Mouse (Mus musculus): ENCODE results near the gene Zfp451. TPM values are rescaled to one million over a fixed set of nuclear protein-coding genes. Genes with fewer than 3 reads are reported as not detected.

The Zfp451 gene
- polyA plus RNA-seq, 1 experiment from 2014 or later, result 23.3 TPM

DNA sequence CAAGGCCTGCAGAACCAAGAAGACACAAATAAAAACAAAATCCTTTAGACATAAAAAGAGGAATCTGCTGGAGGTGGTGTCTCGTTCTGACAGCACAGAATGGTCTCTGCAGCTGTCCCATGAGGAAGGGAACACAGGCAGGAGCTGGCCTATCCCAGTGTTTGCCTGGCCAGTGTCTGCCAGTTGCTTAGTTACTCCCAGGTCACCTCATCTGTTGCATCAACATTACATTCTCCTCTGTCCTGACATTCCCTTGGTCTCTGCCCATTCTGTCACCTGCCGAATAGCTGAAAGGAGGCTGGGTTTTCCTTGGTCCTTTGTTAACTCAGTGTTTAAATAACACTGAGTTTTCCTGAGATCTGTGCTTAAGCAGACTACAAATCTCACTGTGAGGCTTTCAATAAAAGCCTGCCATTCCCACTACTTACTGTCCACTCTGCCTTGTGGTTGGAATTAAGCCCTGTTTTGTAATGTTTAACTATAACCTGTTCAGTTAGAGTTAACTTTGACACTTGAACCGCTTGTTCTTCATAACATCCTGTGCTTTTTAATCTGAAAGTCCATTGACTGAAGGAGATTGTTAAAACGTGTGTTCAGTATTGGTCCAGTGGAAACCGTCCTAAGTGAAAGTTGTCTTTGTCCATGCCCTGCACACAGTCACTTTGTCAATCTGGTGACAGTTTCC is 80.3 kb downstream of the Zfp451 start:
- Histone ChIP-seq H3K27ac (ENCODE audit: low read length) (no peak overlapping the region), H3K9me3 (ENCODE audit: control insufficient read depth, low read length) (no peaks in the 10 kb centered on the region), H3K4me3 (ENCODE audit: low read length) (no peak overlapping the region), H3K27me3 (ENCODE audit: control insufficient read depth, insufficient read depth, low read depth, low read length) (no peaks in the 10 kb centered on the region), H3K9ac (ENCODE audit: low read length) (no peak overlapping the region), H3K4me2 (ENCODE audit: low read depth, low read length) (no peak overlapping the region), H3K4me1 (replicated peaks; ENCODE audit: control insufficient read depth, insufficient read depth, low read length) (no peaks in the 10 kb centered on the region), H3K36me3 (ENCODE audit: control insufficient read depth, insufficient read depth, low read length) (peaks cover 22% of the 10 kb centered on the region)
- 63% methylated on average over 5 of the region's 5 CpGs for WGBS
- ATAC-seq (ENCODE audit: low read depth), result no peak

- Histone ChIP-seq H3K27ac (ENCODE audit: low read length) (no peak overlapping the region), H3K4me2 (ENCODE audit: low read depth, low read length) (no peak overlapping the region), H3K9ac (ENCODE audit: low read length) (no peak overlapping the region), H3K27me3 (ENCODE audit: control insufficient read depth, insufficient read depth, low read depth, low read length) (no peaks in the 10 kb centered on the region), H3K4me1 (replicated peaks; ENCODE audit: control insufficient read depth, insufficient read depth, low read length) (no peaks in the 10 kb centered on the region), H3K4me3 (ENCODE audit: low read length) (no peak overlapping the region), H3K36me3 (ENCODE audit: control insufficient read depth, insufficient read depth, low read length) (peaks cover 23% of the 10 kb centered on the region), H3K9me3 (ENCODE audit: control insufficient read depth, low read length) (no peaks in the 10 kb centered on the region)
- 82% methylated on average over 9 of the region's 9 CpGs for WGBS
- no peak for ATAC-seq (ENCODE audit: low read depth)
Measured at GRCm38 (mm10) chr1:33733044-33733443, 81.4 kb downstream of the Zfp451 start.

- H3K27ac ChIP-seq (ENCODE audit: low read length), result no peak overlapping the region
- no peak overlapping the region for H3K9ac ChIP-seq (ENCODE audit: low read length)
- 93% methylated on average over 5 of the region's 5 CpGs for WGBS
- H3K9me3 ChIP-seq (ENCODE audit: control insufficient read depth, low read length), result no peaks in the 10 kb centered on the region
- H3K27me3 ChIP-seq (ENCODE audit: control insufficient read depth, insufficient read depth, low read depth, low read length), result no peaks in the 10 kb centered on the region
- peaks cover 4% of the 10 kb centered on the region; the same call in 1 of the 2 replicates for H3K4me1 ChIP-seq (replicated peaks; ENCODE audit: control insufficient read depth, insufficient read depth, low read length)
- H3K4me2 ChIP-seq (ENCODE audit: low read depth, low read length), result no peak overlapping the region
- H3K4me3 ChIP-seq (ENCODE audit: low read length), result no peak overlapping the region
- H3K36me3 ChIP-seq (ENCODE audit: control insufficient read depth, insufficient read depth, low read length), result peaks cover 25% of the 10 kb centered on the region
- ATAC-seq (ENCODE audit: low read depth), result no peak
Measured at GRCm38 (mm10) chr1:33725086-33725485, 89.3 kb downstream of the Zfp451 start.

DNA sequence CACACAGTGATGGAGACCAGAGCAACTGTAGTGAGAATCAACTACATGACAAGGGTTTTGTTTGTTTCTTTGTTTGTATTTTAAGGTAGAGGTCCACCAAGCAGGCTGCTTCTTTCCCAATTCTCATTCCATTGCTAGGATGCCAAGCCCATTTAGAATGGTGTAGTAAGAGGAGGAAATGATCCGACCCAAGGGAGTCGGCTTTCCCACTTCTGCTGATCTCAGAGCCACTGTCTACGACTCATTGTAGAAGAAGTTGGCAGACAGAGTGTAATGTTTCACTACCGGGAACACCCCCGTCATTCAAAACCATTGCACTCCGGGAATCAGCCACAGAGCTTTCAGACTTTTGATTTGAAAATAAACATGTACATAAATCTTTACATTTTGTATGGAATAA is 89.9 kb downstream of the Zfp451 start:
- Histone ChIP-seq H3K4me2 (ENCODE audit: low read depth, low read length) (no peak overlapping the region), H3K4me1 (replicated peaks; ENCODE audit: control insufficient read depth, insufficient read depth, low read length) (peaks cover 4% of the 10 kb centered on the region; the same call in 1 of the 2 replicates), H3K27me3 (ENCODE audit: control insufficient read depth, insufficient read depth, low read depth, low read length) (no peaks in the 10 kb centered on the region), H3K9me3 (ENCODE audit: control insufficient read depth, low read length) (no peaks in the 10 kb centered on the region), H3K36me3 (ENCODE audit: control insufficient read depth, insufficient read depth, low read length) (peaks cover 25% of the 10 kb centered on the region), H3K9ac (ENCODE audit: low read length) (no peak overlapping the region), H3K4me3 (ENCODE audit: low read length) (no peak overlapping the region), H3K27ac (ENCODE audit: low read length) (no peak overlapping the region)
- 88% methylated on average over 6 of the region's 6 CpGs for WGBS
- ATAC-seq (ENCODE audit: low read depth), result no peak

- Histone ChIP-seq H3K9ac (ENCODE audit: low read length) (peak overlapping the region; percentile 37; the same call in 1 of the 2 replicates), H3K4me1 (replicated peaks; ENCODE audit: control insufficient read depth, insufficient read depth, low read length) (peaks cover 4% of the 10 kb centered on the region; the same call in 1 of the 2 replicates), H3K27ac (ENCODE audit: low read length) (no peak overlapping the region), H3K9me3 (ENCODE audit: control insufficient read depth, low read length) (no peaks in the 10 kb centered on the region), H3K4me3 (ENCODE audit: low read length) (no peak overlapping the region), H3K36me3 (ENCODE audit: control insufficient read depth, insufficient read depth, low read length) (peaks cover 18% of the 10 kb centered on the region), H3K27me3 (ENCODE audit: control insufficient read depth, insufficient read depth, low read depth, low read length) (no peaks in the 10 kb centered on the region), H3K4me2 (ENCODE audit: low read depth, low read length) (peak overlapping the region; percentile 61)
- ATAC-seq (ENCODE audit: low read depth), result no peak
- 80% methylated on average over 7 of the region's 7 CpGs for WGBS
Measured at GRCm38 (mm10) chr1:33721020-33721419, 93.4 kb downstream of the Zfp451 start.

DNA sequence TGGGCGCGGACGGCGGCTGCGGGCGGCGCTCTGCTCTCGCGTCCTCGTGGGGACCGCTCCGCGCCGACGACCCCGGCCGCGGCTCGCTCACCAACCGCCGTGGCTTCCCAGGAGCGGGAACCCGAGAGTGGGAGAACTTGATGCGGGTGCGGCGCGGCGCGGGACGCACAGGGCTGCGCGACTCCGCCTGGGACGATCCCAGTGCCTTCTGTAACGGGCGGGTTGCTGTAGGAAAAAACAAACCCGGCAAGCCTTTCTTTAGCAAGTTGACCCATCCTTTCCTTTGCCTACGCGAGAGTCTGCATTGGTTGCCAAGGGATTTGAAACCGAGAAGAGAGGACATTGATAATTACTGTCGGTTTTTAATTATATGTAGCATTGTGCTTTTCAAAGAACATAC is 94.2 kb downstream of the Zfp451 start:
- peak; percentile 70; the same call in 1 of the 2 replicates for ATAC-seq (ENCODE audit: low read depth)
- Histone ChIP-seq H3K36me3 (ENCODE audit: control insufficient read depth, insufficient read depth, low read length) (peaks cover 14% of the 10 kb centered on the region), H3K9ac (ENCODE audit: low read length) (peak overlapping the region; percentile 88), H3K4me2 (ENCODE audit: low read depth, low read length) (peak overlapping the region; percentile 61), H3K4me1 (replicated peaks; ENCODE audit: control insufficient read depth, insufficient read depth, low read length) (peaks cover 4% of the 10 kb centered on the region; the same call in 1 of the 2 replicates), H3K27me3 (ENCODE audit: control insufficient read depth, insufficient read depth, low read depth, low read length) (no peaks in the 10 kb centered on the region), H3K4me3 (ENCODE audit: low read length) (peak overlapping the region; percentile 70), H3K27ac (ENCODE audit: low read length) (peak overlapping the region; percentile 86), H3K9me3 (ENCODE audit: control insufficient read depth, low read length) (no peaks in the 10 kb centered on the region)
- WGBS, result under 1% methylated on average over 26 of the region's 41 CpGs

GRCm38 (mm10) chr1:33719733-33720225 is 94.6 kb downstream of the Zfp451 start, which contains the start of gene Rab23:
Gene Rab23 (plus strand): TSS chr1:33719887.
- H3K9ac ChIP-seq (ENCODE audit: low read length), result peak within 1 kb of the TSS; percentile 88
- peaks cover 10% of the 10 kb centered on the region for H3K36me3 ChIP-seq (ENCODE audit: control insufficient read depth, insufficient read depth, low read length)
- peak within 1 kb of the TSS; percentile 86 for H3K27ac ChIP-seq (ENCODE audit: low read length)
- no peaks in the 10 kb centered on the region for H3K27me3 ChIP-seq (ENCODE audit: control insufficient read depth, insufficient read depth, low read depth, low read length)
- under 1% methylated on average over 47 of the region's 54 CpGs for WGBS
- peak within 1 kb of the TSS; percentile 61 for H3K4me2 ChIP-seq (ENCODE audit: low read depth, low read length)
- H3K9me3 ChIP-seq (ENCODE audit: control insufficient read depth, low read length), result no peaks in the 10 kb centered on the region
- H3K4me3 ChIP-seq (ENCODE audit: low read length), result peak within 1 kb of the TSS; percentile 70
- H3K4me1 ChIP-seq (replicated peaks; ENCODE audit: control insufficient read depth, insufficient read depth, low read length), result peaks cover 4% of the 10 kb centered on the region; the same call in 1 of the 2 replicates
- peak; percentile 97 for ATAC-seq (ENCODE audit: low read depth)

DNA sequence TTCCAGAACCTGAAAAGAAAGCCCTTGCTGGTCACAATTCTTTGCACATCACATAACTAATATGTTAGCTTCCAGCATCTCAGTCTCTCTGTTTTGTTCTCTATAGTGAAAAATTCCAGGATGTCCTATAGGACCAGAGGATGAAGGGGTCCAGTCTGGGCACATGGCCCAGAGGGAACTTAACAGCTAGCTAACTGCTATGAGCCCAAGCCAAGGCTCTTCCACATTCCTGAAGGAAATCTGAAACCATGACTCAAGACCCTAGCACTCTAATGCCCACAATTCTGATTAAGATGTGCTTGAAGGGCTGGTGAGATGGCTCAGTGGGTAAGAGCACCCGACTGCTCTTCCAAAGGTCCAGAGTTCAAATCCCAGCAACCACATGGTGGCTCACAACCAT is 96.8 kb downstream of the Zfp451 start:
- Histone ChIP-seq H3K27me3 (ENCODE audit: control insufficient read depth, insufficient read depth, low read depth, low read length) (no peaks in the 10 kb centered on the region), H3K4me1 (replicated peaks; ENCODE audit: control insufficient read depth, insufficient read depth, low read length) (peaks cover 4% of the 10 kb centered on the region; the same call in 1 of the 2 replicates), H3K36me3 (ENCODE audit: control insufficient read depth, insufficient read depth, low read length) (peaks cover 3% of the 10 kb centered on the region; the same call in 1 of the 2 replicates), H3K4me2 (ENCODE audit: low read depth, low read length) (no peak overlapping the region), H3K4me3 (ENCODE audit: low read length) (no peak overlapping the region), H3K27ac (ENCODE audit: low read length) (no peak overlapping the region), H3K9ac (ENCODE audit: low read length) (no peak overlapping the region), H3K9me3 (ENCODE audit: control insufficient read depth, low read length) (no peaks in the 10 kb centered on the region)
- WGBS, result 55% methylated on average over 1 of the region's 1 CpGs
- ATAC-seq (ENCODE audit: low read depth), result no peak

DNA sequence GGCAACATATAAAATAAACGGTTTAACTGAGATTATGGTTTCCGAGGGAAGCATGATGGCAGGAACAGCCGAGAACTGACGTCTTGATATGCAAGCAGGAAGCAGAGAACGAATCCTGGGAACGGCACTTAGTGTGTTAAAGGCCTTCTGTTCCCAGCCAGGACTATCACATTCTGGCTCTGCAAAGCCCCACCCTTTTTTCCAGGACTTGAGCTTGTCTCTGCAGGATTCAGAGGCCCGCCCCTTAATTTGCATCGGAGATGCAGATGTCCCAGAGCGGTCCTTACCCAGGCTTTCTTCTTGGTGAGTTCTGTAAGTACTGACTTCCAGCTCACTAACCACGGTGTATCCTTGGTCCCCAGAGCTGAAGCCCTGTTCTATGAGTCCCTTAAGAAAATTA is 99.6 kb downstream of the Zfp451 start:
- Histone ChIP-seq H3K27ac (ENCODE audit: low read length) (no peak overlapping the region), H3K36me3 (ENCODE audit: control insufficient read depth, insufficient read depth, low read length) (no peaks in the 10 kb centered on the region), H3K4me1 (replicated peaks; ENCODE audit: control insufficient read depth, insufficient read depth, low read length) (no peaks in the 10 kb centered on the region), H3K4me2 (ENCODE audit: low read depth, low read length) (peak overlapping the region; percentile 28; the same call in 1 of the 2 replicates), H3K9ac (ENCODE audit: low read length) (no peak overlapping the region), H3K27me3 (ENCODE audit: control insufficient read depth, insufficient read depth, low read depth, low read length) (no peaks in the 10 kb centered on the region), H3K4me3 (ENCODE audit: low read length) (no peak overlapping the region), H3K9me3 (ENCODE audit: control insufficient read depth, low read length) (no peaks in the 10 kb centered on the region)
- 4% methylated on average over 10 of the region's 10 CpGs for WGBS
- ATAC-seq (ENCODE audit: low read depth), result no peak

All from lung, embryonic 16.5 days (tissue).